Mouse (Mus musculus) mouse trophoblast stem cell (cell line): ENCODE results near the gene Clec16a.

Experiments used
- in situ Hi-C, 2 experiments: fragments of 300-500 bp; cut with MseI, MboI; formaldehyde crosslinking; loops; 2 replicates in 1 of 2; 3 replicates in 1 of 2; pipeline ENCODE4 v1.15.1; 2025

Gene Clec16a

GRCm38 (mm10) chr16:10715211-10715610, 170.1 kb downstream of the Clec16a start:
- in situ Hi-C loops = no loop called here

- in situ Hi-C loops = no loop called here
Measured at GRCm38 (mm10) chr16:10715632-10716031, 170.5 kb downstream of the Clec16a start.

- in situ Hi-C loops = no loop called here
Measured at GRCm38 (mm10) chr16:10716696-10717095, 171.6 kb downstream of the Clec16a start.

GRCm38 (mm10) chr16:10719971-10720370, 174.8 kb downstream of the Clec16a start:
- in situ Hi-C loops = no loop called here

GRCm38 (mm10) chr16:10722882-10723544, 177.9 kb downstream of the Clec16a start:
- in situ Hi-C loops = no loop called here

- in situ Hi-C loops = no loop called here
Measured at GRCm38 (mm10) chr16:10723816-10724647, 178.9 kb downstream of the Clec16a start.

GRCm38 (mm10) chr16:10725156-10725555, 180.0 kb downstream of the Clec16a start:
- in situ Hi-C loops = no loop called here

- in situ Hi-C loops = no loop called here
Measured at GRCm38 (mm10) chr16:10727630-10728029, 182.5 kb downstream of the Clec16a start.

GRCm38 (mm10) chr16:10728886-10729285, 183.7 kb downstream of the Clec16a start:
- in situ Hi-C loops = no loop called here

- in situ Hi-C loops = no loop called here
Measured at GRCm38 (mm10) chr16:10730941-10731340, 185.8 kb downstream of the Clec16a start.

GRCm38 (mm10) chr16:10731785-10732184, 186.6 kb downstream of the Clec16a start:
- in situ Hi-C loops = no loop called here

- in situ Hi-C loops = no loop called here
Measured at GRCm38 (mm10) chr16:10732421-10732820, 187.3 kb downstream of the Clec16a start.

- in situ Hi-C loops = no loop called here
Measured at GRCm38 (mm10) chr16:10735781-10736180, 190.6 kb downstream of the Clec16a start.

- in situ Hi-C loops = no loop called here
Measured at GRCm38 (mm10) chr16:10736364-10736763, 191.2 kb downstream of the Clec16a start.

GRCm38 (mm10) chr16:10737571-10737970, 192.4 kb downstream of the Clec16a start:
- in situ Hi-C loops = no loop called here

- in situ Hi-C loops = no loop called here
Measured at GRCm38 (mm10) chr16:10738866-10739265, 193.7 kb downstream of the Clec16a start.

GRCm38 (mm10) chr16:10739854-10740398, 194.8 kb downstream of the Clec16a start:
- in situ Hi-C loops = no loop called here

- in situ Hi-C loops = no loop called here
Measured at GRCm38 (mm10) chr16:10741082-10741481, 195.9 kb downstream of the Clec16a start.

GRCm38 (mm10) chr16:10749226-10749625, 204.1 kb downstream of the Clec16a start:
- in situ Hi-C loops = no loop called here

GRCm38 (mm10) chr16:10749824-10750223, 204.7 kb downstream of the Clec16a start:
- in situ Hi-C loops = no loop called here

GRCm38 (mm10) chr16:10754521-10755296, 209.6 kb downstream of the Clec16a start:
- in situ Hi-C loops = no loop called here

- in situ Hi-C loops = no loop called here
Measured at GRCm38 (mm10) chr16:10756168-10756567, 211.0 kb downstream of the Clec16a start.
